Mouse (Mus musculus): Measurements from ENCODE around the gene Caskin1. TPM values are rescaled to one million over a fixed set of nuclear protein-coding genes. Genes with fewer than 3 reads are reported as not detected.
A peak's percentile ranks its signal among the peaks of the same experiment; 100 is the strongest.

Caskin1 gene
- polyA plus RNA-seq, 1 experiment = 0.26 TPM

GRCm38 (mm10) chr17:24469910-24470602 is 18.3 kb upstream of the Caskin1 start, which contains the start of the genes E4f1 and Pgp:
E4f1 (minus strand) TSS chr17:24470313.
Pgp (plus strand) TSS chr17:24470392.
- WGBS = 1% methylated on average over 75 of the region's 75 CpGs
- DNase-seq (ENCODE audit: low read depth, low spot score) = peak; percentile 87

GRCm38 (mm10) chr17:24470701-24471527 is 17.5 kb upstream of the Caskin1 start:
- WGBS = under 1% methylated on average over 68 of the region's 68 CpGs
- DNase-seq (ENCODE audit: low read depth, low spot score) = no peak

GRCm38 (mm10) chr17:24472512-24472911 is 15.9 kb upstream of the Caskin1 start:
- 18% methylated on average over 4 of the region's 4 CpGs for WGBS
- peak; percentile 97 for DNase-seq (ENCODE audit: low read depth, low spot score)

GRCm38 (mm10) chr17:24473612-24474275 is 14.7 kb upstream of the Caskin1 start, which contains the start of gene Bricd5:
Bricd5 (plus strand) TSS chr17:24473884.
- WGBS = 61% methylated on average over 6 of the region's 6 CpGs
- no peak for DNase-seq (ENCODE audit: low read depth, low spot score)

GRCm38 (mm10) chr17:24474557-24474956 is 13.8 kb upstream of the Caskin1 start:
- no peak for DNase-seq (ENCODE audit: low read depth, low spot score)
- WGBS = 83% methylated on average over 5 of the region's 5 CpGs

- WGBS = 86% methylated on average over 6 of the region's 6 CpGs
- no peak for DNase-seq (ENCODE audit: low read depth, low spot score)
Observed at GRCm38 (mm10) chr17:24475586-24475985, 12.8 kb upstream of the Caskin1 start.

- no peak for DNase-seq (ENCODE audit: low read depth, low spot score)
- WGBS = 87% methylated on average over 10 of the region's 10 CpGs
Observed at GRCm38 (mm10) chr17:24476022-24476776, 12.2 kb upstream of the Caskin1 start.

- WGBS = 87% methylated on average over 20 of the region's 20 CpGs
- DNase-seq (ENCODE audit: low read depth, low spot score) = no peak
Observed at GRCm38 (mm10) chr17:24477053-24477984, 11.1 kb upstream of the Caskin1 start.

GRCm38 (mm10) chr17:24477985-24478600 is 10.3 kb upstream of the Caskin1 start:
- no peak for DNase-seq (ENCODE audit: low read depth, low spot score)

GRCm38 (mm10) chr17:24478663-24479380 is 9.6 kb upstream of the Caskin1 start, which contains the start of gene Mlst8:
Mlst8 (minus strand) TSS chr17:24479078.
- DNase-seq (ENCODE audit: low read depth, low spot score) = peak; percentile 78
- whole genome bisulfite sequencing = under 1% methylated on average over 48 of the region's 48 CpGs

More at GRCm38 (mm10) chr17:24477985-24478600, 10.3 kb upstream of the Caskin1 start:
- 17% methylated on average over 11 of the region's 11 CpGs for WGBS

- 11% methylated on average over 1 of the region's 1 CpGs for whole genome bisulfite sequencing
- no peak for DNase-seq (ENCODE audit: low read depth, low spot score)
Observed at GRCm38 (mm10) chr17:24479431-24479830, 9.0 kb upstream of the Caskin1 start.

GRCm38 (mm10) chr17:24480201-24480826 is 8.1 kb upstream of the Caskin1 start:
- no peak for DNase-seq (ENCODE audit: low read depth, low spot score)
- 59% methylated on average over 3 of the region's 3 CpGs for WGBS

- 85% methylated on average over 20 of the region's 20 CpGs for whole genome bisulfite sequencing
- DNase-seq (ENCODE audit: low read depth, low spot score) = no peak
Observed at GRCm38 (mm10) chr17:24481027-24481815, 7.2 kb upstream of the Caskin1 start.

GRCm38 (mm10) chr17:24483495-24483894 is 4.9 kb upstream of the Caskin1 start:
- 94% methylated on average over 3 of the region's 3 CpGs for WGBS

GRCm38 (mm10) chr17:24485090-24485860 is 3.1 kb upstream of the Caskin1 start:
- no peak for DNase-seq (ENCODE audit: low read depth, low spot score)
- WGBS = 55% methylated on average over 11 of the region's 11 CpGs

More at GRCm38 (mm10) chr17:24483495-24483894, 4.9 kb upstream of the Caskin1 start:
- no peak for DNase-seq (ENCODE audit: low read depth, low spot score)
